Mouse (Mus musculus) intestine, embryonic 16.5 days (tissue): ENCODE measurements at regions not wholly inside any gene's neighbourhood (a gene's known extent, or its start where the extent isn't known, plus 50 kb on each side); places are given as distances from the start of the nearest gene placed in this dataset.
"Not testable (repeated sequence)": the region's sequence is repeated elsewhere in the genome, so short reads cannot be mapped to it uniquely, and the experiment has no call there.

Source experiments
- ATAC-seq: fragments of 200-750 bp; cut with Nextera tagmentation; 2 replicates; pipeline ENCODE4 v1.8.0; 2017; ENCODE audit warnings: moderate TSS enrichment, moderate library complexity
- H3K27ac ChIP-seq: fragments of 300-500 bp; sonication (generic); 2 replicates; pipeline ENCODE4 v1.5.1; 2014; ENCODE audit warnings: mild to moderate bottlenecking, low read length
- H3K27me3 ChIP-seq: fragments of 300-500 bp; sonication (generic); replicated peaks from 2 replicates; pipeline ENCODE4 v1.6.1; 2014; ENCODE audit warnings: low read length, control low read depth, mixed read lengths; ENCODE audit not compliant: control insufficient read depth, insufficient read depth
- H3K36me3 ChIP-seq: fragments of 300-500 bp; sonication (generic); 2 replicates; pipeline ENCODE4 v1.6.1; 2014; ENCODE audit warnings: low read length, control low read depth; ENCODE audit not compliant: control insufficient read depth, insufficient read depth
- H3K4me1 ChIP-seq: fragments of 300-500 bp; sonication (generic); 2 replicates; pipeline ENCODE4 v1.6.1; 2014; ENCODE audit warnings: low read length, control low read depth, mixed read lengths; ENCODE audit not compliant: control insufficient read depth, insufficient read depth
- H3K4me2 ChIP-seq: fragments of 300-500 bp; sonication (generic); 2 replicates; pipeline ENCODE4 v1.6.1; 2014; ENCODE audit warnings: low read depth, low read length, control low read depth
- H3K4me3 ChIP-seq: fragments of 300-500 bp; sonication (generic); 2 replicates; pipeline ENCODE4 v1.5.1; 2014; ENCODE audit warnings: mild to moderate bottlenecking, low read length
- H3K9ac ChIP-seq: fragments of 300-500 bp; sonication (generic); 2 replicates; pipeline ENCODE4 v1.6.1; 2014; ENCODE audit warnings: low read depth, low read length
- H3K9me3 ChIP-seq: fragments of 300-500 bp; sonication (generic); 2 replicates; pipeline ENCODE4 v1.6.1; 2016; ENCODE audit warnings: low read length, control low read depth; ENCODE audit not compliant: control insufficient read depth
- WGBS: fragments of 180-500 bp; shearing (Covaris S2); extraction: QIAGEN DNeasy Blood & Tissue Kit; methylation state at CpG from one replicate; pipeline ENCODE4 v1.1.7; 2014; 5-methylcytosine and 5-hydroxymethylcytosine counted together

DNA sequence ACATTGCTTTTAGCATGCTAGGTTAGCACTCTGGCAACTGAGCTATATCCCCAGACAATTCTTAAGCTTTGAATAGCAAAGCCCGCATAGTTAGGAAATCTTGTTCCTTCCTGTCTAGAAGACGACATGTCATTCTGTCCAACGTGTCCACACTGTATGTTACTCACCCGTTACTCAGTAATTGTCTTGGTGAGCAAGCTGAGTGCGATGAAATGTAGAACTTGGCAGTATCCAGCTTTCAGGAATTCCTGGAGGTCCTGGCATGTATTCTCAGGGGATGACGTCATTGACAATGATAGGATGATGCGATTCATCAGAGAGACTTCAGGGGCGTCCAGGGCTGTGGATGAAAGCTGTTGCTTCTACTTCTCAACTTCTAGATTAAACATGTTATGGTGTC, 160.8 kb upstream of the Tab2 start:
- 77% methylated on average over 8 of the region's 8 CpGs for WGBS
- H3K4me3 ChIP-seq = no peak overlapping the region
- no peaks in the 10 kb centered on the region for H3K9me3 ChIP-seq
- H3K36me3 ChIP-seq = no peaks in the 10 kb centered on the region
- peaks cover 5% of the 10 kb centered on the region; the same call in 1 of the 2 replicates for H3K4me1 ChIP-seq
- no peak overlapping the region for H3K4me2 ChIP-seq
- H3K27ac ChIP-seq = no peak overlapping the region
- H3K9ac ChIP-seq = no peak overlapping the region
- H3K27me3 ChIP-seq = no peaks in the 10 kb centered on the region
- no peak for ATAC-seq

DNA sequence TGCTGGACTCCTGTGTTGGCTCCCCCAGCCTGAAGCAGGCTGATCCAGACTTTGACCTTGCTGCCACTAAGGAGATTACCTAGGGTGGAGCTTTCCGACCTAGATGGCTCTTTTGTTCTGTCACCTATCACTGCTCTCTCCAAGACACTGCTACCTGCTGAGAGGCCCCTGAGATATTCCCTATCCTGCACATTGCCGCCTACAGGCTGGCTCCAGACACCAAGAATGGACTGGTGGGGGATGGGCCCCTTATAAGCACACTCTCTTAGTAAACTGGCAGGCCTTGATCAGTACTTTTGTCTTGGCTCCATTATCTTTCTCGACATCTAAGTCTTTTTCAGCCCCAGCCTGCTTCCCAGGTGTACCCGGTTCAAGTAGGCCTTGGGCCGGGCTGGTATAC, 158.9 kb upstream of the Tab2 start:
- not testable (repeated sequence) for H3K9ac ChIP-seq, H3K36me3 ChIP-seq, H3K4me3 ChIP-seq, H3K4me1 ChIP-seq, H3K9me3 ChIP-seq, H3K27me3 ChIP-seq, H3K4me2 ChIP-seq
- H3K27ac ChIP-seq = peak overlapping the region; percentile 28; the same call in 1 of the 2 replicates
- WGBS = 60% methylated on average over 5 of the region's 5 CpGs
- peak; percentile 91 for ATAC-seq

- no peaks in the 10 kb centered on the region for H3K27me3 ChIP-seq
- no peak overlapping the region for H3K4me3 ChIP-seq
- WGBS = 54% methylated on average over 3 of the region's 3 CpGs
- no peak overlapping the region for H3K9ac ChIP-seq
- no peaks in the 10 kb centered on the region for H3K36me3 ChIP-seq
- ATAC-seq = peak; percentile 52; the same call in 1 of the 2 replicates
- no peak overlapping the region for H3K4me2 ChIP-seq
- no peaks in the 10 kb centered on the region for H3K9me3 ChIP-seq
- H3K27ac ChIP-seq = no peak overlapping the region
- peaks cover 5% of the 10 kb centered on the region; the same call in 1 of the 2 replicates for H3K4me1 ChIP-seq
Observed at GRCm38 (mm10) chr10:8114530-8114929, 158.5 kb upstream of the Tab2 start.

DNA sequence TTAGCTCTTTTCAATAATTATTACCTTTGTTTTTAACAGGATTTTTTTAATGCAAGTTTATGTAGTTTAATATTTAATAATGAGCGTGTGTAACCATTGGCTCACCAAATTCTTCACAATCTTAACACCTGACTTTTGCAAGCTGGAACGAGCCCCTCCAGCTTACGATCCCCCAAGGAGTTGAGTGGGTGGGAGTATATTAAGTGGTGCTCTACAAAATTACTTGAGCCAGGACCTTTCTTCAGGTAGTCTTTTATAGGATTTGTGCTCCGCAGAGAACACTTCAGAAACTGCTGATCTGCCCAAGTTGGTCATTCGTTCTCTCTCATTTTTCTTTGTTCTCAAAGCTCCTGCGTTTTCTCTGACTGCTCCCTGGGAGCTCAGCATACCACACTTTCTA, 144.5 kb upstream of the Tab2 start:
- ATAC-seq = no peak
- no peak overlapping the region for H3K9ac ChIP-seq

GRCm38 (mm10) chr10:8095924-8096323, 139.9 kb upstream of the Tab2 start:
- Histone ChIP-seq H3K4me2 (0 out of 2 replicates have a peak overlapping the region, but pooled peaks have one; percentile 4), H3K27ac (peak overlapping the region; percentile 80)
- peak; percentile 94 for ATAC-seq

More for the DNA sequence above, 144.5 kb upstream of the Tab2 start:
- H3K9me3 ChIP-seq = no peaks in the 10 kb centered on the region
- no peak overlapping the region for H3K4me2 ChIP-seq
- peaks cover 4% of the 10 kb centered on the region; the same call in 1 of the 2 replicates for H3K4me1 ChIP-seq
- no peaks in the 10 kb centered on the region for H3K36me3 ChIP-seq
- WGBS = 82% methylated on average over 6 of the region's 6 CpGs
- H3K4me3 ChIP-seq = no peak overlapping the region
- H3K27ac ChIP-seq = no peak overlapping the region
- no peaks in the 10 kb centered on the region for H3K27me3 ChIP-seq

GRCm38 (mm10) chr10:8095206-8095605, 139.2 kb upstream of the Tab2 start:
- 85% methylated on average over 3 of the region's 3 CpGs for WGBS
- Histone ChIP-seq H3K27ac (peak overlapping the region; percentile 80), H3K36me3 (no peaks in the 10 kb centered on the region), H3K4me3 (no peak overlapping the region), H3K4me2 (no peak overlapping the region), H3K4me1 (peaks cover 7% of the 10 kb centered on the region; the same call in 1 of the 2 replicates), H3K9me3 (no peaks in the 10 kb centered on the region), H3K27me3 (no peaks in the 10 kb centered on the region), H3K9ac (no peak overlapping the region)
- ATAC-seq = no peak

More at GRCm38 (mm10) chr10:8095924-8096323, 139.9 kb upstream of the Tab2 start:
- Histone ChIP-seq H3K9ac (no peak overlapping the region), H3K4me3 (no peak overlapping the region), H3K27me3 (no peaks in the 10 kb centered on the region), H3K9me3 (no peaks in the 10 kb centered on the region), H3K4me1 (peaks cover 7% of the 10 kb centered on the region; the same call in 1 of the 2 replicates), H3K36me3 (no peaks in the 10 kb centered on the region)
- 27% methylated on average over 2 of the region's 2 CpGs for WGBS

- H3K9ac ChIP-seq = no peak overlapping the region
- no peaks in the 10 kb centered on the region for H3K9me3 ChIP-seq
- peaks cover 11% of the 10 kb centered on the region for H3K4me1 ChIP-seq
- WGBS = 48% methylated on average over 8 of the region's 8 CpGs
- H3K4me3 ChIP-seq = no peak overlapping the region
- ATAC-seq = no peak
- H3K4me2 ChIP-seq = no peak overlapping the region
- no peaks in the 10 kb centered on the region for H3K27me3 ChIP-seq
- H3K36me3 ChIP-seq = no peaks in the 10 kb centered on the region
- no peak overlapping the region for H3K27ac ChIP-seq
Observed at GRCm38 (mm10) chr10:8091871-8092552, 136.0 kb upstream of the Tab2 start.

DNA sequence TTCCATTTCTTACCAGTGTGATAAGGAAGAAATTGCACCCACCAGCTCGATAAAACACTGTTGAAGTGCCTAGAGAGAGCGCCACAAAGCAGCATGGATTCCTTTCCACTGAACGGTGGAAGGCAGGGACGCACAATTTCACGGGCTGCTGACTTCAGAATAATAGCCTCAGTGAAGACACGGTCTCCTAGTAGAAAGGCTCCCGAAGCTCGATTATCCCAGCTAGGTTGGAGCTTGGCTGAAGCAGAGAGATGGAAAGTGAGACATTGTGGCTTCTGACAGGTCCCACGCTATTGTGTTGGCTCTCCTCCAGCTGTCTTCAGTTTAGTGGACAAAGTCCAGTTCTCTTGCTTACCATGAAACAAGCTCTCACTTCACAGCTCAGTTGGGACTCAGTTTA, 133.3 kb upstream of the Tab2 start:
- Histone ChIP-seq H3K4me1 (peaks cover 7% of the 10 kb centered on the region; the same call in 1 of the 2 replicates), H3K36me3 (no peaks in the 10 kb centered on the region), H3K27me3 (no peaks in the 10 kb centered on the region), H3K4me3 (no peak overlapping the region), H3K4me2 (no peak overlapping the region), H3K27ac (no peak overlapping the region; the same call in 1 of the 2 replicates), H3K9ac (no peak overlapping the region), H3K9me3 (no peaks in the 10 kb centered on the region)
- no peak for ATAC-seq
- 57% methylated on average over 9 of the region's 9 CpGs for WGBS

- no peaks in the 10 kb centered on the region for H3K9me3 ChIP-seq
- ATAC-seq = no peak
- H3K27ac ChIP-seq = no peak overlapping the region
- H3K4me1 ChIP-seq = peaks cover 7% of the 10 kb centered on the region; the same call in 1 of the 2 replicates
- no peak overlapping the region for H3K4me2 ChIP-seq
- H3K27me3 ChIP-seq = no peaks in the 10 kb centered on the region
- WGBS = 66% methylated on average over 3 of the region's 3 CpGs
- no peaks in the 10 kb centered on the region for H3K36me3 ChIP-seq
- no peak overlapping the region for H3K4me3 ChIP-seq
- H3K9ac ChIP-seq = no peak overlapping the region
Observed at GRCm38 (mm10) chr10:8088737-8089136, 132.7 kb upstream of the Tab2 start.
